Mouse (Mus musculus): ENCODE measurements at regions not wholly inside any gene's neighbourhood (a gene's known extent, or its start where the extent isn't known, plus 50 kb on each side); places are given as distances from the start of the nearest gene placed in this dataset.

- no peak overlapping the region for H3K9ac ChIP-seq (ENCODE audit: low read depth, low read length, severe bottlenecking)
- no peaks in the 10 kb centered on the region for H3K9me3 ChIP-seq (ENCODE audit: control insufficient read depth, low read length)
- H3K4me2 ChIP-seq (replicated peaks; ENCODE audit: low read depth, low read length, severe bottlenecking): no peak overlapping the region
- H3K27me3 ChIP-seq (ENCODE audit: control insufficient read depth, insufficient read depth, low read length): no peaks in the 10 kb centered on the region
- H3K4me3 ChIP-seq (replicated peaks; ENCODE audit: low read length): no peak overlapping the region
- no peak overlapping the region for H3K27ac ChIP-seq (replicated peaks; ENCODE audit: low read depth, low read length)
- DNase-seq (ENCODE audit: low spot score) (no peak), ATAC-seq (ENCODE audit: low FRiP score, low read depth) (no peak)
- 21% methylated on average over 2 of the region's 2 CpGs for WGBS
- H3K4me1 ChIP-seq (ENCODE audit: control insufficient read depth, insufficient read depth, low read length): no peaks in the 10 kb centered on the region
- no peak for TF ChIP-seq POLR2A (IDR thresholded peaks at IDR 0.05; ENCODE audit: borderline replicate concordance, extremely low read depth, insufficient read depth, insufficient read length)
- H3K36me3 ChIP-seq (ENCODE audit: control insufficient read depth, insufficient read depth, low read length): no peaks in the 10 kb centered on the region
Measured at GRCm38 (mm10) chr13:29081064-29081463, 127.6 kb upstream of the Sox4 start.

GRCm38 (mm10) chr13:29079841-29080240 lies 126.3 kb upstream of the Sox4 start:
- 92% methylated on average over 10 of the region's 10 CpGs for WGBS

GRCm38 (mm10) chr13:29073630-29074029 lies 120.1 kb upstream of the Sox4 start:
- 87% methylated on average over 2 of the region's 2 CpGs for WGBS
- Histone ChIP-seq H3K9me3 (ENCODE audit: control insufficient read depth, low read length) (no peaks in the 10 kb centered on the region), H3K27me3 (ENCODE audit: control insufficient read depth, insufficient read depth, low read length) (no peaks in the 10 kb centered on the region), H3K36me3 (ENCODE audit: control insufficient read depth, insufficient read depth, low read length) (no peaks in the 10 kb centered on the region), H3K4me1 (ENCODE audit: control insufficient read depth, insufficient read depth, low read length) (no peaks in the 10 kb centered on the region), H3K4me3 (replicated peaks; ENCODE audit: low read length) (no peak overlapping the region), H3K27ac (replicated peaks; ENCODE audit: low read depth, low read length) (no peak overlapping the region), H3K9ac (ENCODE audit: low read depth, low read length, severe bottlenecking) (no peak overlapping the region), H3K4me2 (replicated peaks; ENCODE audit: low read depth, low read length, severe bottlenecking) (no peak overlapping the region)
- no peak for TF ChIP-seq POLR2A (IDR thresholded peaks at IDR 0.05; ENCODE audit: borderline replicate concordance, extremely low read depth, insufficient read depth, insufficient read length)
- no peak for ATAC-seq (ENCODE audit: low FRiP score, low read depth)
- no peak for DNase-seq (ENCODE audit: low spot score)

More at GRCm38 (mm10) chr13:29079841-29080240, 126.3 kb upstream of the Sox4 start:
- Histone ChIP-seq H3K9me3 (ENCODE audit: control insufficient read depth, low read length) (no peaks in the 10 kb centered on the region), H3K4me2 (replicated peaks; ENCODE audit: low read depth, low read length, severe bottlenecking) (no peak overlapping the region), H3K36me3 (ENCODE audit: control insufficient read depth, insufficient read depth, low read length) (no peaks in the 10 kb centered on the region), H3K27ac (replicated peaks; ENCODE audit: low read depth, low read length) (no peak overlapping the region), H3K4me1 (ENCODE audit: control insufficient read depth, insufficient read depth, low read length) (no peaks in the 10 kb centered on the region), H3K9ac (ENCODE audit: low read depth, low read length, severe bottlenecking) (no peak overlapping the region), H3K27me3 (ENCODE audit: control insufficient read depth, insufficient read depth, low read length) (no peaks in the 10 kb centered on the region), H3K4me3 (replicated peaks; ENCODE audit: low read length) (no peak overlapping the region)
- ATAC-seq (ENCODE audit: low FRiP score, low read depth): no peak
- no peak for DNase-seq (ENCODE audit: low spot score)
- TF ChIP-seq POLR2A (IDR thresholded peaks at IDR 0.05; ENCODE audit: borderline replicate concordance, extremely low read depth, insufficient read depth, insufficient read length): no peak

- DNase-seq (ENCODE audit: low spot score) (no peak), ATAC-seq (ENCODE audit: low FRiP score, low read depth) (no peak)
- 0 out of 2 replicates have a peak, but pooled peaks cover 3% of the 10 kb centered on the region for H3K9me3 ChIP-seq (ENCODE audit: control insufficient read depth, low read length)
- H3K27ac ChIP-seq (replicated peaks; ENCODE audit: low read depth, low read length): no peak overlapping the region
- no peaks in the 10 kb centered on the region for H3K27me3 ChIP-seq (ENCODE audit: control insufficient read depth, insufficient read depth, low read length)
- no peaks in the 10 kb centered on the region for H3K36me3 ChIP-seq (ENCODE audit: control insufficient read depth, insufficient read depth, low read length)
- no peak for TF ChIP-seq POLR2A (IDR thresholded peaks at IDR 0.05; ENCODE audit: borderline replicate concordance, extremely low read depth, insufficient read depth, insufficient read length)
- H3K4me3 ChIP-seq (replicated peaks; ENCODE audit: low read length): no peak overlapping the region
- 67% methylated on average over 5 of the region's 5 CpGs for WGBS
- H3K4me2 ChIP-seq (replicated peaks; ENCODE audit: low read depth, low read length, severe bottlenecking): no peak overlapping the region
- no peaks in the 10 kb centered on the region for H3K4me1 ChIP-seq (ENCODE audit: control insufficient read depth, insufficient read depth, low read length)
- no peak overlapping the region for H3K9ac ChIP-seq (ENCODE audit: low read depth, low read length, severe bottlenecking)
Measured at GRCm38 (mm10) chr13:29063924-29064323, 110.4 kb upstream of the Sox4 start.

- Histone ChIP-seq H3K27ac (replicated peaks; ENCODE audit: low read depth, low read length) (no peak overlapping the region), H3K4me3 (replicated peaks; ENCODE audit: low read length) (no peak overlapping the region), H3K36me3 (ENCODE audit: control insufficient read depth, insufficient read depth, low read length) (no peaks in the 10 kb centered on the region), H3K9ac (ENCODE audit: low read depth, low read length, severe bottlenecking) (no peak overlapping the region), H3K27me3 (ENCODE audit: control insufficient read depth, insufficient read depth, low read length) (no peaks in the 10 kb centered on the region), H3K4me2 (replicated peaks; ENCODE audit: low read depth, low read length, severe bottlenecking) (no peak overlapping the region), H3K9me3 (ENCODE audit: control insufficient read depth, low read length) (0 out of 2 replicates have a peak, but pooled peaks cover 3% of the 10 kb centered on the region), H3K4me1 (ENCODE audit: control insufficient read depth, insufficient read depth, low read length) (no peaks in the 10 kb centered on the region)
- no peak for TF ChIP-seq POLR2A (IDR thresholded peaks at IDR 0.05; ENCODE audit: borderline replicate concordance, extremely low read depth, insufficient read depth, insufficient read length)
- ATAC-seq (ENCODE audit: low FRiP score, low read depth) (no peak), DNase-seq (ENCODE audit: low spot score) (no peak)
- whole genome bisulfite sequencing: 76% methylated on average over 5 of the region's 5 CpGs
Measured at GRCm38 (mm10) chr13:29058685-29059084, 105.2 kb upstream of the Sox4 start.

GRCm38 (mm10) chr13:29049730-29050129 lies 96.2 kb upstream of the Sox4 start:
- no peak overlapping the region for H3K4me2 ChIP-seq (replicated peaks; ENCODE audit: low read depth, low read length, severe bottlenecking)
- no peaks in the 10 kb centered on the region for H3K4me1 ChIP-seq (ENCODE audit: control insufficient read depth, insufficient read depth, low read length)
- H3K9me3 ChIP-seq (ENCODE audit: control insufficient read depth, low read length): no peaks in the 10 kb centered on the region
- H3K27ac ChIP-seq (replicated peaks; ENCODE audit: low read depth, low read length): no peak overlapping the region
- no peak overlapping the region for H3K9ac ChIP-seq (ENCODE audit: low read depth, low read length, severe bottlenecking)
- DNase-seq (ENCODE audit: low spot score): no peak
- no peaks in the 10 kb centered on the region for H3K36me3 ChIP-seq (ENCODE audit: control insufficient read depth, insufficient read depth, low read length)
- H3K4me3 ChIP-seq (replicated peaks; ENCODE audit: low read length): no peak overlapping the region
- ATAC-seq (ENCODE audit: low FRiP score, low read depth): no peak
- 40% methylated on average over 4 of the region's 4 CpGs for WGBS
- no peaks in the 10 kb centered on the region for H3K27me3 ChIP-seq (ENCODE audit: control insufficient read depth, insufficient read depth, low read length)
- TF ChIP-seq POLR2A (IDR thresholded peaks at IDR 0.05; ENCODE audit: borderline replicate concordance, extremely low read depth, insufficient read depth, insufficient read length): no peak

Measured in limb, embryonic 14.5 days (tissue).